Mouse (Mus musculus) forelimb bud, embryonic 11.5 days (tissue): ENCODE data around the gene Cdk15.

ENCODE experiments used
- DNase-seq: peaks from one replicate; pipeline ENCODE4 v3.0.0-alpha.2; 2012; ENCODE audit warnings: low read depth, low spot score

The Cdk15 gene

GRCm38 (mm10) chr1:59256751-59257231 is at the start of gene Cdk15:
Cdk15 (plus strand) TSS chr1:59256906.
- peak; percentile 21 for DNase-seq

- DNase-seq, result no peak
These were observed 48.4 kb upstream of the Cdk15 start for GRCm38 (mm10) chr1:59208331-59208730.

GRCm38 (mm10) chr1:59211651-59212050 is 45.1 kb upstream of the Cdk15 start:
- no peak for DNase-seq

GRCm38 (mm10) chr1:59212076-59212779 is 44.5 kb upstream of the Cdk15 start:
- DNase-seq, result no peak

DNA sequence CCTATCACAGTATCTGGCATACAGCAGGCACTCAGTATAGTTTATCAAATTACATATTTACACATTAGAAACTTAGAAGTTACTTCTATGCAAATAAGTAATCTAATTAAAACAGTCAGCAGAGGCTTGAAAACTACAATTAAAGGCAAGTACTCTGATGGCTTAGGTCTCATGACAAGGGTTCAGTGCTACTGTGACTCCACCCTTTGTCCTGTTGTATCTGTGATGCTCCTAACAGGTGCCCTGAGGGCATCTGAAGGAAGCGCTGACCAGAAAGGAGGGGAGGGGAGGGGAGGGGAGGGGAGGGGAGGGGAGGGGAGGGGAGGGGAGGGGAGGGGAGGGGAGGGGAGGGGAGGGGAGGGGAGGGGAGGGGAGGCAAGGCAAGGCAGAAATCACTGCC is 43.8 kb upstream of the Cdk15 start:
- DNase-seq, result no peak

GRCm38 (mm10) chr1:59215446-59215845 is 41.3 kb upstream of the Cdk15 start:
- no peak for DNase-seq

- no peak for DNase-seq
These were observed 36.3 kb upstream of the Cdk15 start for GRCm38 (mm10) chr1:59220371-59220770.

DNA sequence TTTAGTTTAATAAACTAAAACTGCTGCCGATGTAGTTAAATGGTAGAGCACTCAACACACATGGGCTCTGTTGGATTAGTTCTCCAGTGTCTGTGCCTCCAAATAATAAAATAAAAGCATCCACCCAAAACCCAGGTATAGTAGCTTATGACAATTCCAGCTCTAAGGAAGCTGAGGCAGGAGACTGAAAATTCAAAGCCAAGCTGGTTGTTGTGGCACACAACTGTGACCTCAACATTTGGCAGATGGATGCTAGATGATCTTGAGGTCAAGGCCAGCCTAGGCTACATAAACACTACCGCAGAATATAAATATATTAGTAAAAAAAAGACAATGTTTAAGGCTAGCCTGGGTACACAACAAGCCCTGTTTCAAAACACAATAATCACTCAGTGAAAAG is 35.1 kb upstream of the Cdk15 start:
- DNase-seq, result no peak

- DNase-seq, result no peak
These were observed 34.4 kb upstream of the Cdk15 start for GRCm38 (mm10) chr1:59222101-59222825.

- no peak for DNase-seq
These were observed 28.2 kb upstream of the Cdk15 start for GRCm38 (mm10) chr1:59228552-59228951.

GRCm38 (mm10) chr1:59229187-59229586 is 27.5 kb upstream of the Cdk15 start:
- no peak for DNase-seq

GRCm38 (mm10) chr1:59236856-59237441 is 19.8 kb upstream of the Cdk15 start, which contains the start of gene Als2:
Als2 (minus strand) TSS chr1:59237231.
- DNase-seq, result peak; percentile 98

- DNase-seq, result peak; percentile 73
These were observed 19.0 kb upstream of the Cdk15 start for GRCm38 (mm10) chr1:59237614-59238211.

DNA sequence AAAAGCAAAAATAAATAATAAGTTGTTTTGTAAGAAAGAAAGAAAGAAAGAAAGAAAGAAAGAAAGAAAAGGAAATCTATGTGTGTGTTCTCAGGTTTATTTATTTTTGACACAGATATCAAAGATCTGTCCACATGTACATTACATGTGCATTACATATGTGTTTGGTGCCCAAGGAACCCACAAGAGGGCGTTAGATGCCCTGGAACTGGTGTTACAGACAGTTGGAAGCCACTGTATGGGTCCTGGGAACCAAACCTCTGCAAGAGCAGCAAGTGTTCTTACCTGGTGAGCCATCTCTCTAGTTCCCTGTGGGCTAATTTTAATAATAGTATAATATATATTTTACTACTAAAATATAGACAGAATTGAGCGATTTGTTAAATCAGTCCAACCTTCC is 12.9 kb upstream of the Cdk15 start:
- no peak for DNase-seq

DNA sequence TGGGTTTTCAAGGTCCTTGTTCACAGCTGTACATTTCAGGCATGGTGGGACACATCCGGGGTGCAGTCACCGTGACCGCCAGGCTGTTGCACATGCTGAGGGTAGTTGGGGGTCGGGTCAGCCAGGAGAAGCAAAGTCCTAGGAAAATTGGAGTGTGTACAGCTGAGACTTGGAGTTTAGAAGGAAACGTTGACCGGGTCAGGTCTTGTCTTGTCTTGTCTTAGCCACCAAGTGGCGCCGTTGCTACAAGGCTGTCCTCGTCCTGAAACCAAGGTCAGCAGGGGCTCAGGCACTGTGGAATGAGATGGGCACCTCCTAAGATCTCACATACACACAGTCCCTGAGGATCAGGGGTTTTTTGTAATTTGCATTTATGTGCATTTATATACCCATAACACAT is 9.1 kb upstream of the Cdk15 start:
- DNase-seq, result peak; percentile 67

DNA sequence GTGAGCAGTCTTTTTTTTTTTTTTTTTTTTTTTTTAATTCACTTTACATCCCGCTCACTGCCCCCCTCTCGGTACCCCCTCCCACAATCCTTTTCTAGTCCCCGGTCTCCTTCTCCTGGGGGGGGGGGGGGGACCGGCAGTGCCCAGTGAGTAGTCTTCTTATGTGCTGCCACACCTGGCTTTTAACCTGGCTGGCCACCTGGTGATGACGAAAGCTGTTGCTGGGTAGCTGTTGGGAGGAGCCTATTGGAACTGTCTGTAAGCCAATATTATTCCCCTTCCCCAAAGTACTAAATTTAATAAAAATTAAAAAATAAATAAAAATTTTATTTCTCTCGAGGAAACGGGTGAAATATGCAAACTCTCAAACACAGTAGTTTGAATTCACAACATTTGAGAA is 3.9 kb upstream of the Cdk15 start:
- DNase-seq, result peak; percentile 21

GRCm38 (mm10) chr1:59253301-59253909 is 3.3 kb upstream of the Cdk15 start:
- DNase-seq, result no peak

- no peak for DNase-seq
These were observed 1.0 kb downstream of the Cdk15 start for GRCm38 (mm10) chr1:59257736-59258135.

- no peak for DNase-seq
These were observed 12.2 kb downstream of the Cdk15 start for GRCm38 (mm10) chr1:59268931-59269330.

DNA sequence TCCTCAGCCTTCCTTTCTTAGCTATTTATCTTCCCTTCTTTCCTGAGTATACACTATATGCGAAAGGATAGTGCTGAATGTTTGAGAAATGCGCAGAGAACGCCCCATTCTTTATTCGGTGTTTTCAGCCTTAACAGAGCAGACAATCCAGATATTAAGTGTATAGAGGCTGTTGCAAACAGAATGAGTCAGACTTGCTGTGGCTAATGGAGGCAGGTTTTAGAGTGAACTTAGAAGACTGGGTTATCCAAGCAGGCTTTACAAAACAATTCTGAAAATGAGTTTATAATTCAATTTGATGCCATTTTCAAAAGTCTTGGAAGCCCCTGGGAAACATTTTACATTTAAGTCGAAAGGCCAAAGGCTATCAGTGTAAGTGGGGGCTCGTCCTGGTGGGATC is 12.8 kb downstream of the Cdk15 start:
- DNase-seq, result no peak

- peak; percentile 93 for DNase-seq
These were observed 13.4 kb downstream of the Cdk15 start for GRCm38 (mm10) chr1:59269951-59270689.
